Mouse (Mus musculus) frontal cortex, postnatal 14 days (tissue): ENCODE measurements at regions not wholly inside any gene's neighbourhood (a gene's known extent, or its start where the extent isn't known, plus 50 kb on each side); places are given as distances from the start of the nearest gene placed in this dataset.

Source experiments
- DNase-seq, 2 experiments: peaks; one replicate each; pipeline ENCODE4 v3.0.0; 2022; ENCODE audit warnings: low spot score in 2 of 2

DNA sequence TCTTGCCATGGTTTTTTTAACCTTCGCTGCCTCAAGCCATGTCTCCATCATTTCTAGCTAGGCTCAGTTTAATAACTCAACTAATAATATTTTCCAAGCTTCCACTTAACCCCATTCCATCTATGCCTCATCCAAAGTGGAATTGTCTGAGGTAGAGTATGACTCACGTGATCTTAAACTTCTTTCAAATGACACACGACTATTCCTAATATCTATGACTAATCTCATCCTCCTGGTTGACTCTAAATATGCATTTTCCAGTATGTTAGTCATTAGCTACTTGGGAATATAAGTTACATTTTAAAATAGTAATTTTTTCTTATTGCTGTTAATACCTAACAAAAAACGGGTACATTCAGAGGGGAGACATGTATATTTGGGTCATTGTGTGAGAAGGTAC is 524.8 kb upstream of the Pappa start:
- DNase-seq: no peak

DNA sequence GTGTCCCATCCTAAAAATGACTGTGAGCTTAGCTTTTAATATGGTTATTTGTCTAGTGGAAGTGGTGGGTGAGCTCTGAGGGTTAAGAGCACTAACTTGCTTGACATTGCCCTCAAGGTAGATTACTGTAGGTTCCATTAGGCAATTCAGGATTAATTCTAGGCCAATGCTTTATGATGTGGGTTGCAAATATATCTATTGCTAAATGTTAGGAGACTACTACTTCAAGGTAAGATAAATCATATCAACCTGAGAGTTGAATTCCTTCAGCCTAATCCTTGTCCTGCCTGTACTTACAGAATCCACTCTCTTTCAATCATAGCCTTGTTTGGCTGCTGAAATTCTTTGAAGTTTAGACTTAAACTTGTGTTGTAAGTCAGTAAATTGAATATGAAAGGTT is 501.2 kb upstream of the Pappa start:
- no peak for DNase-seq

DNA sequence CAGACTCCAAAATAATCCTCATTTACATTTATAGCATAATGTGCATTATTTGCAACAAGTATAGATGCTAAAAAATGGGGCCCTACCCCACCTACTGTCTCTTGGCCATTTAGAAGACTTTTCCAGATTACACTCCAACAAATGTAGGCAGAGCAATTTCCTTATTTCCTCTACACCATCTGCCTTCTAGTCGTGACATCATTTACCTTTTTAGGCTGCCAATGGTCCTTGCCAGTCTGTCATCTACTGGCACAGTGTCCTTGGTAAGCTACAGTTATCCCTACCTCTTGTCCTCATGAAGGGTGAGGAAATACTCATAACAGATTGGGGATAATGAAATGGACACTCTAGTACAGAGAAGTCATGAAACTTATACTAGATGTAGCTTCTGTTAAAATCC is 491.8 kb upstream of the Pappa start:
- no peak for DNase-seq

DNA sequence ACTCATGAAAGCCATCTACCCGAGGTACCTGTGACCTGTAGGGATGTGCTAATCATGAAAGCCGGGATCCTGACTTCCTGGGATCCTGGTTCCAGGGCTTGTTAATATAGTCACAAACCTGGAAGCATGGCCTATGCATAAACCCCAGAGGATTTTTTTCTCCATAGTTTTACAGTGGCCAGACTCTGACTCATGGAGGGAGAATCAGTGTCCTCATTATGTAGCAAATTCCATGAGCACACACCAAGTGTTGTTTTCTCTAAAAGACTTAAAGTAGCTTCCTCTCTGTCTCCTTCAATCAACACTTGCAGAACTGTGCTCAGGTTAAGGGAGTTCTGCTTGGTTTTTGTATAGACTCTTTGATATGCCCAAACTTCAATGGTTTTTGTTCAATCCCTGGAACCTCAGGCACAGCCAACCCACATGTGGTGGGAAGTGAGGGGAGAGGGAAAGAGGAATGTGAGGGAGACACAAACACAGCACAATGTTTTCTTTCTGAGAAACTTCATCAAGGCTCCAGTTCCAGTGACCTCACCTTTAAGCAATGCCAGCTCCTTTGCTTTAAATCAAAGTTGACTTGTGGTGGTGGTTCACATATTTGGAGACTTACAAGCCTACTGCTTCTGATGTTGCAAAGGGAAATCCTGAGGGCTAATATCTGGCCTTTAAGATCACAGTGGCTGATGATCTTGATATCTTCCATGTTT is 488.6 kb upstream of the Pappa start:
- no peak for DNase-seq

DNA sequence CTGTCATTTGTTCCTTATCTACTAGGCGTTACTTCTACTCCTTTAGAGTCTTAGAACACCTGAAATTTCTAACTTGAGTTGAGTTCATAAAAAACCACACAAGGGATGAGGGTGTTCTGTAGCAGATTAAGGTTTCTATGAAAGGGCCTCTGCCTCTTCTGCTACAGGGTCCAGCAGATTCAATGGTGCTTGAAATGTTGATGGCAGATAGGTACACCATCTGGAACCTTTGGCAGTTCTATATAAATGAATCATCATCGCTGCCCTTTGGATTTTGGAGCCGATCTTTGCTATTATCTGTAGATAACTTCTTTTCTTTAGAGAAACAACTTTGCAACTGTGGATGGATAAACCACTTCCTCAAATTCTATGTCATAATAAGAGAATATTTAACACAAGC is 483.9 kb upstream of the Pappa start:
- DNase-seq: no peak

DNA sequence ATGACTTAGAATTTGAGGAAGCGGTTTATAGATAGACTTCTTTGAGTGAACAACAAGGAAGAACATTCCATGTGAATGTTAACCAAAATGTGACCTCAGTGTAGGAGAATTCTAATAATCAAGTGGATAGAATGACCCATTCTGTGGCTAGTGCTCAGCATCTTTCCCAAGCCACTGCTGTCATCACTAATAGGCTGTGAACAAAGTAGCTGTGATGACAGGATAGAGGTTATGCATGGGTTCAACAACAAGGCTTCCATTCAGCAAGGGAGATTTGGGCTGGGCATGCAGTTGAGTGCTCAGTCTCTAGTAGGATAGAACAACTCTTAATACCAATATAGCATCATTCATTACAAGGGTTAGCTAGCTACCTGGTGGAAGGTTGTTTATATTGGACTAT is 483.0 kb upstream of the Pappa start:
- DNase-seq: no peak

DNA sequence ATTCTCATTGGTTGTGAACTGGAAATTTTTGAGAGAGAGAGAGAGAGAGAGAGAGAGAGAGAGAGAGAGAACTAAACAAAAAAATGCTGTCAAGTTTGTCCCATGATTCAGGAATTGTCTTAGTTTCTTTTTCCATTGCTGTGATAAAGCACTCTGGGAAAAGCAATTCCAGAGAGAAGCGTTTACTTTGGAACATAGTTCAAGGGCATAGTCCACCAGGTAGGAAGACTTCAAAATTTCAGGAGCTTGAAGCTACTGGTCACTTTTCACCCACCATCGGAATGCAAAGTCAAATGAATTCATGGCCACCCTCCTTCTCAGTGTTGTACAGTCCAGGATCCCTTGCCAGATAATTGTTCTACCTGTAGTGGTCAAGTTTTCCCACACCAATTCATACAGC is 478.8 kb upstream of the Pappa start:
- DNase-seq: no peak

DNA sequence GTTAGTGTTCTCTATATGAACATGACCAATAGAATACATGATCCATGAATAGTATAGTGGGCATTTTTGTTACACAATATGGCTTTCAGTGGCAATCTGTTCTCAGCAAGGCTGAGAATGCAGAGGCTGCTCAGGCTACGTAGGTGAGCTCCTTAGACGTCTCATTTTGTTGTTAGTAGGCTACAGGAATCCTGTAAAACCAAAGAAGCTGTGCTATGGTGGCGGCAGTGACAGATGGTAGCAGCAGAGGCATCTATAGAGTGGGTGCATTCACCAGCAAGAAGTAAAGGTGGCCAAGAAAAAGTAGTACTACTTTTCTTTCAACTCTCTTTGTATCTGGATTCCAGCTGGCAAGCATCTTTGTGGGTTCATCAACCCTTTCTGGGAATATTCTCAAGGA is 469.8 kb upstream of the Pappa start:
- DNase-seq: no peak

DNA sequence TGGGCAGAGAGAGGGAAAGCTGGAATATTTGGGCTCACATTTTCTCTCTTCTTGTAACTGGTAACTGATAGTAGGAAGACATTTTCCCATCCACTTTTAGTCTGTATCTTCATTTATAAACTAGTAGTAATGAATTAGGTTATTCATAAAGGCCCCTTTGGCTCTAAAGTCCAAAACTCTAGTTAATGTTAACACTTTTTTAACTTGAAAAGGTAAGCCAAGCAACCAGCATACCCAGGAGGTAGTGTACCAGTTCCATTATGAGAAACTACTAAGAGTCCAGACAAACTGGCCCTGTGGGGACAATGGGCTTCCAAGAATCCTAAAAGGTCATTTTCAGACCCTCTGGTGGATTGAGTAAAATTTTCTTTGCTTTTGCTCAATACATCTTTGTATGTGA is 468.4 kb upstream of the Pappa start:
- DNase-seq: no peak

DNA sequence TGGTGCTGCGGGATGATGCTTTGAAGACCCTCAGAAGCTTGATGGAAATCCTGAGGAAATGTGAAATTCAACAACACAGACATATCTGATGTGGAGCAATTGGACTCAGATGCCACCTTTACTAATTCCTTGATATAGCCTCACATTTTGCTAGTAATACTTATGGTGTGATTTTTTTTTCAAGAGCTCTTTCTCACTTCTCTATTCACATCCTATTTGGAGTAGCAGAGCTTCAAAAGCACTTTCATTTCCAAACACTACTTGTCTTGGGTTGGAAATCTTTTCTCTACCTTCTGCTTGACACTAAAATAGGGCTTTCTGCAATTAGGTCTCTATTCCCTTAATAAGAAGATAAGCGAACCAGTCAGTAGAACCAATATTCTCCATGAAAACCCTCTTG is 460.3 kb upstream of the Pappa start:
- no peak for DNase-seq

DNA sequence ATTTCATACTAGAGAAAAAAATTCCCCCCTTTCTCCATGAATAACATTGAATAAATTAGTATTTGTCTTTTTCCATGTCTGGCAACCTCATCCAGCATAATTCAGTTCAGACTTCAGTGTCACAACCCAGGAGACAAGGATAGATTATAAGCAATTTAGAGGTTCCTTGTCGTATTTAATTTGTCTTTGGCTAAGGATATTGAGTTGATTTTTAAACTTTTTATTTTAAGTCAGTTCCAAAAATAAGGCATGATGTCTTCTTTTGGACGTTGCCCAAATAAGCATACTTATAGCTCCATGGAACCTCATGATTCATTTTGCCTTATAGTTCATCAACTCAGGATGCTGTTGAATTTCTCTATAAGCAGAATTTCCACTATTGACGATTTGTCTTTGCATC is 456.0 kb upstream of the Pappa start:
- DNase-seq: no peak

DNA sequence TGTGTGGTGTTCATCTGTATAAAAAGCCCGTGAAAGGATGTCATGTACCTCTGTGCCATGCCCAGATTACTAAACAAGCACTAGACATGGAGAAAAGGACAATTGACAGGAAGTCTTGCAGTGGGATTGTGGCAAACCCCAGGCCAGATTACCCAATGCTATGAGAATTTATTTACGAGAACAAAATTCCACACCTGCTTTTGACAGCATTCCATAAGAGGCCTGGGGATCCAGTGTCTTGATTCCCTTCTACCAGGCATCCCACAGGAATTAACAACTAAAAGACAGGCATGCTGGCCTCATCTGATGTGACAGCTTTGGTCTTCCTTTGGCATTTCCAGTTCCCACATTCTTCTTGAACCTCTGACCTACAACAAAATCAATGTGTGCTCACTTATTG is 454.3 kb upstream of the Pappa start:
- DNase-seq: no peak

DNA sequence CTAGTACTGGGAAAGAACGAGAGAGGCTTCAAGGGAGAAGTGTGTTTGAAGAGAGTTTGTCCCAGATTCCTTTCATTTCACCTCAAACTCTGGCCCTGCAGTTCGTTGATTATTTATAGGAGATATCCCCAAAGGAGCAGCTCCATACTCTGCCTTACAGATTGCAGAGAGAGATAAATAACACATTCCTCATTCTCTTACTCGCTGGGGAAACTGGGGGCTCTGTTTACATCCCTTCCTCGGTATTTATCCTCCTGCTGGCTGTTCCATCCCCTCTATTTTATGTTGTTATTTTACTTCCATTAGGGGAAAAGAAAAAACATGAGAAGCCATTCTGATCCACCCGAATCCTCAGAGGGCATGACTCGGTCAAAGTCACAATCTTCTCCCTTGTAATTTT is 447.5 kb upstream of the Pappa start:
- no peak for DNase-seq

DNA sequence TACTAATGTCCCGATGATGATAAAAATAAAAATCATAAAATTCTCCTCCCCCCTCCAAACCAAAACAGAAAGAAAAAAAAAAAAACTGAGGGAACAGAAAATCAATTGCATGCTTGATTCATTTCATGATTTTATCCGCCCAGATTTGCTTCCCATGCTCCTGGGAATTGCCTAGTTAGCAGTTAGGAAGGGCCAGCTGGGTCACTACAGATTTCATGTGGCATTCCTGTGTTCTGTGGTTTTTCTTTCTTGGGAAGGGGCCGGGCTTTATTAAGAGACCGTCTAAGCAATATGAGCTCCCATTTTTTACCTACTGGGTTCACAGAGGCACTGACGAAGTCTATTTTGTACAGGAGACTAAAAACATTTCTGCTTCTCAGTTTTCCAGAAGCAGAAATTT is 447.1 kb upstream of the Pappa start:
- DNase-seq: no peak

DNA sequence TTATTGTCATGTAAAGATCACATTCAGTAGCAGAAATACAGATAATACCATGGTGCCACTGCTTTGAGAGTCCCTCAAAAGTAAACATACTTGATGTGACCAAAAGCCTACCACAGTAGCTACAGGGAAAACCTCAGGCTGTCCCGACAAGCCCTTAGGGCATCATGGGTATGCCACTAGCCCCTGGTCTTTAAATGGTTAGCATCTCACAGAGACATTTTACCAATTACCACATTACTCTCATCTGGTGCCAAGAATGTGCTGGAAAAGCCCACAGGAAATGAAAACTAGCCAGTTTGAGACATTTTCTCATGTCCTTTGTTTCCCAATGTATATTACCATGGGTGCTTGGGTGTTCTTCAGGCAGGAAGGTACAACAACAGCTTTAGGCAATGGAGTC is 439.3 kb upstream of the Pappa start:
- no peak for DNase-seq

DNA sequence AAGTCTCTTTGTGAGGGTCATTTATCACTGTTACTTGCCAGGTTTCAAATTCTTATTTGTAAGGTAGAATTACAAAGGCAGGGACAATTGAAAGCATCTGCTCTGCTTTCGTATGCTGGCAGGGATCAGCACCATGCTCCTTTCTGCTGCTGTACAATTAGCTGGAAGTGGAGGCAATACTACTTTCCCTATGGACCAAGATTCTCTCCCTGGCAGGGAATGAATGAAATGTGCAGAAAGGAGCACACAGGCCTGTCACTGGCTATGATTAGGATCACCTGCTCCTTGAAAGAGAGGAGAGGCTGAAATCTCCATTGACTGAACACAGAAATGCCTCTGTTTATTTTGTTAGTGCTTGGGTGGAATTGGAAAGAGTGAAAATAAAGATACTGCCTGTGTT is 427.8 kb upstream of the Pappa start:
- DNase-seq: no peak

DNA sequence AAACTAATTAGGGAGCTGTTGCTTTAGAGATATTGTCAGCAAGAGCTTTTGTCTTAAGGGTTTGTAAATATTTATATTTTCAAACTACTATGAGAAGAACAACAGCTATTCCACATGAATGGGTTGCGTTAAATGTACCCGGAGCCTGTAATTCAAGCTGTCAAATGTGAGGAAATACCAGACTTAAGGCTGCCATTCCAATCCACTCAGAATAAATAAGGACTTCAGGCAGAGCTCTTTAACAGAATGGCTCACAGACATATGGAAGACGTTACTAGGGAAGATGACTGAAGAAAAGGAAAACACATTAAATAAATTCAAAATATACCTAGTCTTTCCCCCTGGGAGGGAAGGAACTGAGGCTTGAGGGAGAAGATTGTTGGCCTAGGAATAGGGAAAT is 400.7 kb upstream of the Pappa start:
- DNase-seq: no peak

DNA sequence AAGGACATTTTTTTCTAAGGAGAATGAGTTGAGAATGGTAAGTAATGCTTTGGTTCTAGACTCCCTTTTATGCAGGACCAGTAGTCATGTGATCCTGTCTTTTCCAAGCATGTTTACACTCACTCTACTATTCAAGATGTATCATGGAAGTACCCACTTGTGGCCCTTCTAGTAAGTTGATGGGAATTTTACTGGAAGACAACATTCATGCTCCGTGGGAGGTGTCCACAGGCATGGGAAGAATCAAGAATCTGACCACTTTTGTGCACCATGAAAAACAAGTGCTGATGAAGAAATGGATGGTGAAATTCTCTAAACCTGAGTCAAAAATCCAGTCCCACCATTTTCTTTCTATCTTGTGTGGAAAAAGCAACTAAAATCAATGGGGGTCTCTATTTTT is 399.1 kb upstream of the Pappa start:
- no peak for DNase-seq

DNA sequence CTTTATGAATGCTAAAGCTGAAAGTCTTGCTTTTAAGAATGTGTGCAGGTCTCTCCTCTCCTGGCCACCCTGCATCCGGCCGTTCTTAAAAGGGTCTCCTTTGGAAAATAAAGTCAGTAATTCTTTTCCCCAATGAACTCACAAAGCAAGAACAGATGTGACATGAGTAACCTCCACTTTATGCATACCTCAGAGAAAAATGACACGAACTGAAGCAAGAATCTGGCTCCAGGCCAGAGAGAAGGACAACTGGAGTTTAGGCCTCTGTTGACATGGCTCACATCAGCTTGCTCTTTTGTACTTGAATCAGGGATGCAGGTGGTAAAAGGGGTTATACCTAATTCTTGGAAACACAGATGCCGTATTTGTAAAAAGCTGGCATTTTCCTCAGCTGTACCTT is 368.0 kb upstream of the Pappa start:
- no peak for DNase-seq

DNA sequence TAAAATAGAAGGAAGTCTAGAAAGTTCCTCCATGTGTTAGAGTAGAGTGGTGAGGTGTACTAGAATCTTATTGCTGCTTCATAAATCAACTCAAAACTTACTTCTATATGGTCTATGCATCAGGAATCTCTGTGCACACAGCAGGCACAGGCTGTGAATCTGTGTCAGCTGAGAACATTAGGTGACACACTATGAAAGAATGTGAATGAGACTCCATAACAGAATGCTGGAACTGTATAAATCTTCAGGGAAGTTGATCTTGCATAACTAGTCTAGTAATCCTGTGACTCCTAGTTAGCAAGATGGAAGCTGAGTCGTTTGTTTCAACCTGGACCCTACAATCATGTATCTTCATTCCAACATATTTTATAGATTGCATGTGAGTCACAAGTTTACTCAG is 355.4 kb upstream of the Pappa start:
- DNase-seq: no peak

DNA sequence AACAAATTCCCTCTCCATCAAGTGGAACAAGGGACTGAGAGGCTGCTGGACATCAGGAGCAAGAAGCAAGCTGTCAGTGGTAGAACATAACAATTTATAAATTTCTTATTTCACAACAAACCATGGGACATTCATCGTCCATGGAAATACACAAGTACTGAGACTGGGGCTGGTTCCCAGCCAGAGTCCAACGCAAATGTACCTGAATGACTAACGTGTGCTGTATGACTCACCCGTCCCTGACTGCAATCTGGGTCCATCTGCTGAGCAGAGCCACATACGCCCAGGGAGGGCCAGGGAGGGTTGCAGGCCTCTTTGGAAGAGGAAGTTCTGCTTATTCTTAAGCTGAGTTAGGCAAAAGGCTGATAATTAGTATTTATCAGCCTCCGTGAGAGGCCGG is 320.1 kb upstream of the Pappa start:
- DNase-seq: no peak

DNA sequence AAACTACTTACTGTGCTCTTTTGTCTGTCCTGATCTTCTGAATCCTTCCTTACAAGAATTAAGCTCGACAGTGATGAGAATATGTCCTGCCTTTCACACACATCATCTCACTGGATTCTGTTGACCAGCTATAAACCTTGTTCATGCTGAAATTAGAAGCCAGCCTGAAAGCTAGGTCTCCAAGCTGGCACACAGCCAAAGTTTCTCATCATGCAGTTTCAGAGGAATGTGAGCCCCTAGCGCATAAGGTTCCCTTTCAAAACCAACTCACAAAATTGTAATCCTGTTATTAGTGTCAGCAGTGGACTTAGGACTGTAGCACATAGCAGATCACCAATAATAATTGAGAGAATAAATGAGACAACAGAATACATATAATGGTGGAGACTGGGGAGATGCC is 319.0 kb upstream of the Pappa start:
- DNase-seq: no peak

DNA sequence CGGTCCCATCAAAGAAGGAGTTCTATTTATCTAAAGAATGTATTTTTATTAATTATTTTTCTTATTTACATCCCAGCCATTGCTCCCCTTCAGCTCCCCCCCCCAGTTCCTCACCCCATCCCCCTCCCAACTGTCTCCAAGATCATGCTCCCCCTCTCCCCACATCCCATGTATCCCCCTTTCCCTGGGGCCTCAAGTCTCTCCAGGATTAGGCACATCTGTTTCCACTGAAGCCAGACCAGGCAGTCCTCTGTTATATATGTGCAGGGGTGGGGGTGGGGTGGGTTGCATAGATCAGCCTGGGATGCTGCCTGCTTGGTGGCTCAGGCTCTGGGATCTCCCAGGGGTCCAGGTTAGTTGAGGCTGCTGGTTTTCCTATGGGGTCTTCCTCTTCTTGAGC is 316.8 kb upstream of the Pappa start:
- no peak for DNase-seq

DNA sequence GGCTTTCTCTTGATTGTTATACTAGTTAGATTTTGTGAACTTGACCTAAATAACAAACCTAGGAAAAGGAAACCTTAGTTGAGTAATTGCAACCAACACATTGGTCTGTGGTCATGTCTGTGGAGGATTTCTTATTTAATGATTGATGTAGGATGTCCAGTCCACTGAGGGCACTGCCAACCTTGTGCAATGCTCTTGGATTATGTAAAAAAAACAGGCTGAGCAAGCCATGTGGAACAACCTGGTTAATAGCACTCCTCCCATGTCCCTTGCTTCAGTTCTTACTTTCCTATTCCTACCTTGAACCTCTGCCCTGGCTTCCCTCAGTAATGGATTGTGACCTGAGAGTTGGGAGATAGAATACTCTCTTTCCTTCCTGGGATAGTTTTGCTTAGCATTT is 312.0 kb upstream of the Pappa start:
- DNase-seq: no peak

DNA sequence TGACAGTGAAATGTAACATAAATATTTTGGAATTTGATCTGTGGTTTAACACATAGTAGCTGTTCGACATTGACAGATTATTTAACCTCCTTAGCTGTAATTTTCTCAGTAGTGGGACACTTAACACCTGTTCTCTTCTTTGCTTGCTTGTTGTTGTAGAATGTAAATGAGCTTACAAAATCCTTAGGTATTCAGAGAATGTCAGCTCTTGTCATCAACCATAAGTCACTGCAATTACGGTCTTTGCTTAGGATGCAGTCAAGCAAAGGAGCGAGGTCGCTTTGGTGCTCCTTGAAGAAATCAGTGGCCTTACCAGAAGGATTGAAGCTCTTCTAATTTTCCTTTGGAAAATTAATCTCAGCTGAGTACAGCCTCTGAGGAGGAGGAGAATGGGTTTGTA is 311.2 kb upstream of the Pappa start:
- DNase-seq: no peak
